Mouse (Mus musculus) frontal cortex, postnatal 14 days (tissue): ENCODE data around the gene Il17rd.

ENCODE experiments used
- DNase-seq, 2 experiments: peaks; one replicate each; pipeline ENCODE4 v3.0.0; 2022; ENCODE audit warnings: low spot score in 2 of 2

The Il17rd gene

GRCm38 (mm10) chr14:27038783-27039182 is at the start of gene Il17rd:
TSS of gene Il17rd (plus strand) at chr14:27038941.
- DNase-seq = peak; percentile 69 to 77

- DNase-seq = no peak
These were observed 47.1 kb upstream of the Il17rd start for GRCm38 (mm10) chr14:26991622-26992021.

- DNase-seq = no peak
These were observed 45.3 kb upstream of the Il17rd start for GRCm38 (mm10) chr14:26993427-26993826.

GRCm38 (mm10) chr14:26994211-26994741 is 44.5 kb upstream of the Il17rd start, which contains the start of gene Hesx1:
TSS of gene Hesx1 (plus strand) at chr14:26994416.
- no peak for DNase-seq

GRCm38 (mm10) chr14:26996257-26996656 is 42.5 kb upstream of the Il17rd start:
- DNase-seq = no peak

- DNase-seq = no peak
These were observed 38.4 kb upstream of the Il17rd start for GRCm38 (mm10) chr14:27000386-27000785.

- DNase-seq = no peak
These were observed 33.8 kb upstream of the Il17rd start for GRCm38 (mm10) chr14:27004906-27005305.

GRCm38 (mm10) chr14:27005937-27006336 is 32.8 kb upstream of the Il17rd start:
- no peak for DNase-seq

- no peak for DNase-seq
These were observed 27.2 kb upstream of the Il17rd start for GRCm38 (mm10) chr14:27011561-27011960.

GRCm38 (mm10) chr14:27013658-27014057 is 25.1 kb upstream of the Il17rd start:
- DNase-seq = no peak

GRCm38 (mm10) chr14:27017936-27018335 is 20.8 kb upstream of the Il17rd start:
- no peak for DNase-seq

- no peak for DNase-seq
These were observed 18.9 kb upstream of the Il17rd start for GRCm38 (mm10) chr14:27019850-27020249.

GRCm38 (mm10) chr14:27022876-27023275 is 15.9 kb upstream of the Il17rd start:
- no peak for DNase-seq

GRCm38 (mm10) chr14:27024664-27025063 is 14.1 kb upstream of the Il17rd start:
- DNase-seq = no peak

- peak; percentile 32 to 34 for DNase-seq
These were observed 9.0 kb upstream of the Il17rd start for GRCm38 (mm10) chr14:27029771-27030173.

- DNase-seq = peak in 1 of 2 experiments; percentile 42
These were observed 7.6 kb upstream of the Il17rd start for GRCm38 (mm10) chr14:27031142-27031541.

- no peak for DNase-seq
These were observed 1.2 kb upstream of the Il17rd start for GRCm38 (mm10) chr14:27037513-27037912.

- DNase-seq = no peak
These were observed 824 bp downstream of the Il17rd start for GRCm38 (mm10) chr14:27039281-27040248.

GRCm38 (mm10) chr14:27040451-27040850 is 1.7 kb downstream of the Il17rd start:
- no peak for DNase-seq

GRCm38 (mm10) chr14:27042280-27042983 is 3.7 kb downstream of the Il17rd start:
- DNase-seq = no peak

- no peak for DNase-seq
These were observed 4.7 kb downstream of the Il17rd start for GRCm38 (mm10) chr14:27043416-27043815.

- no peak for DNase-seq
These were observed 5.7 kb downstream of the Il17rd start for GRCm38 (mm10) chr14:27044221-27044966.
